Mouse (Mus musculus) brain, embryonic 14.5 days (tissue): ENCODE results near the gene Dock10. TPM values are rescaled to one million over a fixed set of nuclear protein-coding genes. Genes with fewer than 3 reads are reported as not detected.

Source experiments
- DNase-seq: peaks from one replicate; pipeline ENCODE4 v3.0.0-alpha.2; 2011; ENCODE audit warnings: low read depth
- CTCF ChIP-seq: fragments of 200-500 bp; IDR thresholded peaks from 2 replicates; pipeline ENCODE4 v1.5.1; 2012; ENCODE audit warnings: inconsistent platforms, mild to moderate bottlenecking, moderate library complexity, borderline replicate concordance; ENCODE audit not compliant: insufficient read depth, insufficient read length; ENCODE audit errors: extremely low read depth
- POLR2A ChIP-seq: fragments of 200-500 bp; IDR thresholded peaks from 2 replicates; pipeline ENCODE4 v1.6.1; 2012; ENCODE audit warnings: mild to moderate bottlenecking, inconsistent platforms, borderline replicate concordance; ENCODE audit not compliant: poor library complexity, insufficient read depth, insufficient read length, severe bottlenecking; ENCODE audit errors: extremely low read depth
- polyA plus RNA-seq: library from polyadenylated mRNA; depleted of rRNA; stranded (reverse); fragments of >200 nt; gene quantifications from 2 replicates; pipeline ENCODE4 v1.2.3, GENCODE M21; 2012

Gene Dock10
- polyA plus RNA-seq, 1 experiment = 5.7 TPM

DNA sequence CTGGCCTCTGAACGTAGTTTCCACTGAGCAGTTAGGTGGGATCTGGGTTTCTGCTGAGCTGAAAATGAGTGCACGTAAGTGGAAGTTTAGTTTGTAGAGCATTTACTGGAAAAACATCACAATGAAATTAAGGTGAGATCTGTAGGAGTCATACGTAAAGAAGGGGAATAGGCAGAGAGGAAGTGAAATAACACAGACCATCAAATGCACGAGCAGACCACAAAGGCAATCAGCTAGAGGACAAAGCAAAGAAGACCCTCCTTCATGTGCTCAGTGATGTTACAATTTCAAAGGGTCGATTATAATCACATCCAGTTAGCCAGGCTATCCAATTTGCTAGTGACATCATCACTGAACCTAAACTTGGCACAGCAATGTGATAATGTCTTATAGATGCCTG, 87.3 kb downstream of the Dock10 start:
- DNase-seq = no peak
- TF ChIP-seq CTCF = no peak
- no peak for TF ChIP-seq POLR2A

DNA sequence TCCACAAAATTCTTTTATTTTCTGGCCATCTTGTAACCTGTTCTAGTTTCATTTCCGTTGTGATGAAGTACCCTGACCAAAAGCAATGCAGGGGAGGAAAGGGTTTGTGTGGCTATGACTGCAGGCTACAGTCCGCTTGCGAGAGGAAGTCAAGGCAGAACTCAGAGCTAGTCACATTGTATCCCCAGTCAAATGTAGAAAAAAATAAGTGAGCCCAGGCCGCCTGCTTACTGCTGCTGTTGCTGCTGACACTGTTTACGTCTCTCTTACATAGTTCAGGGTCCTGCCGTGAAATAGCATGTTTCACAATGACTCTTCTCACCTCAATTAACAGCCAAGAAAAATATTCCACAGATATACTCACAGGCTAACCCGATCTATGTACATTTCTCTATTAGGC, 87.9 kb downstream of the Dock10 start:
- no peak for DNase-seq
- TF ChIP-seq POLR2A = no peak
- no peak for TF ChIP-seq CTCF

DNA sequence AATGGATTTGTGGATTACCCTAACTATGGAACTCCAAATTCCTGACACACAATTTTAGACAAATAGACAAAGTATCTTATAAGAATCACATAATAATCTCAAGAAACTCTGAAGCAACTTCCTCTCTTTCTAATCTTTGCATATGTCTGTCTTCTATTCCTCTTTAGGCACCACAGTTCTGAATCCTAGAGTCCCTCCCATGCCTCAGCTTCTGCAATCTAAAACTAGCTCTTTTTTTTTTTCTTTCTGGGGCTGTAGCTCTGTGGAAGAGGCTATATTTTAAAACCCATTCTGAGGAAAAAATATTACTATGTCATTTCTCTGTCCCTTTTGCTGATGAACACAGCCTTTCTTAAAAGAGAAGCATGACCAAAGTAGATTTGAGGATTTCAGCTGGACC, 92.6 kb downstream of the Dock10 start:
- no peak for DNase-seq
- TF ChIP-seq CTCF (no peak), POLR2A (no peak)

DNA sequence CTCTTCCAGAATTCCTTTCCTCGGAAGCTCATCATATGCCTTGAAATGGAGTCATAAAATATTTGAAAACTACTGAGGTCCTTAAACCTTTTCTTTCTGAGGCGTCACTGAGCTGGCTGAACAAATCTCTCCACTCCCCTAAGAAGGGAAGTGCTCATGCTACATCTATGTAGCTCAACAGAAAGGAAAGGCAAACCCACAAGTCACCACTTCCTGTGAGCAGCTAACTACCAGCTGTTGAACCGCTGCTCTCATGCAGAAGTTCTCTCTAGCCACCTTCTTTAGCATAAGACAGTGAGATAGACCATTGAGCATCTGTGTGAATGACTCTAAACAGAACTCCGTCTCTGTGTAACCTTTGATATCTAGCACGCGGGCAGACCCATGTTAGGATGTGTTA, 93.2 kb downstream of the Dock10 start:
- no peak for DNase-seq
- no peak for TF ChIP-seq POLR2A
- TF ChIP-seq CTCF = no peak

DNA sequence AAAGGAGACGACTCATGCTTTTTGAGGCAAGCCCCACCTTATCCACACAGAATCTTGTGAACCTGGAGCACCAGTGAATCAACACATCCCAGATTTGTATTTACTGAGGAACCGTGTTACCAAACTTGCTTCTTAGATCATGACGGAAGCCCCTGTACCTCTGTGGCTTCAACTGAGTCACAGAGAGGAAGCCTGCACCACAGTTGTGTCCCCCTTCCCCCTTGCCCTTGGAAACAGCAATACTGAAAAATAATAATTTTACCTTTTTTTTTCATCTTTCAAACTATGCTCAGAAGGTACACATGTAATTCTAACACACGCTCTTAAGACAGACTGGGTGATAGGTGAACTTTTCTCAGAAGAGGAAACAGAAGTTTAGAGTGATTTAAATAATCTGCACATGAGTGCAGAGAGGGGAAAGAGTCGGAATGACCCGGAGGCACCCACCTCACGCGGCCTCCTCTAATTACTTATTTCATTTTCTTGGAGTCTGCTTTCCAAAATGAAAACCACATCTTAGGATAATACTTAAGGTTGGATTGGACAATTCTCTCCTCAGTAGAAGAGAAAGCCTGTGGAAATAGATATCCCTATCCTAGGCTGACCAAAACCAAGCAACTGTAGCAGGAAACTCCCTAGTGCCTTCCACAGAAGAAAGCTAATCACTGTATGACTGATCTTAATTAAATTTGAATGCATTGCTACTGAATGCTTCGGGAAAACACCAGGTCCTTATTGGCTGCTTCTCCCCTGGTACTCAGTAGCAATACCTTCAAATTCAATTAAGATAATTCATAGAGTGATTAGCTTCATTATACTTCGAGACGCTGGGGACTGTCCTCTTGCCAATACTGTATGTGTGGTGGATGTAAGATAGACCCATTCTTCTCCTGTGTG, 96.6 kb downstream of the Dock10 start:
- peak; percentile 32 for DNase-seq
- TF ChIP-seq CTCF (no peak), POLR2A (no peak)

DNA sequence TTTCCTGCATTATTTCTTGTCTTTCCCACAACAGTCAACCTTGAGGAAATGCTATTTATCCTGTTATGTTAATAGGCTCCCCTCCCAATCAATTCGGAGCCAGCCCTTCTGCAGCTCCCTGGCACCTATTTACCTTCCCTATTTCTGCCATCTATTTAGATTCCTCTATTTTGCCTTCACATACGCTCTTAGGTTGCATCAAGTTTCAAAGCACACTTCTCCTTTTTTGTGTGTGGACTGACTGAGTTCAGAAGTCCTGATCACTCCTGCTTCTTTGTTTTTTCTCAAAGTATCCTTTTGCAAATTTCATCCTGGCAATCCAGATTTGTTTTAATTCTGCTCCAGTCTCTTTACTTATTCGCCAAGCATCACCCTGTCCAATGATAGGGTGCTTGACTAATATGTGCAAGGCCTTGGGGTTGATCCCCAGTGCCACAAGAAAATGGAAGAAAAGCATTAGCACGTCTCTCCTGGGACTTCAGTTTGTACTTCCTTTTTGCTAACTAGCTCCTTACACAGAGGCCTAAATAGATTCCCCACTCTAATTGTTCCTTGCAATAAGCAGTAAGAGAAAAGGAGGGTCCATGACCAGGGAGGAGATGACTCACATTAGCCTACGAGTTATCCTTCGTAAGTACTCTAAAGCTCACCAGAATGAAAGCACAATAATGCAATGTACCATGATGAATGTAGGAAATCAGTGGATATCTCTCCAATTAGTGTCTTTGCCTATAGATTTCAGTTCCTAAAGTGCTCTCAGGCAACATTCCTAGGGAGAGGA, 98.7 kb downstream of the Dock10 start:
- no peak for TF ChIP-seq CTCF
- no peak for TF ChIP-seq POLR2A
- DNase-seq = no peak

DNA sequence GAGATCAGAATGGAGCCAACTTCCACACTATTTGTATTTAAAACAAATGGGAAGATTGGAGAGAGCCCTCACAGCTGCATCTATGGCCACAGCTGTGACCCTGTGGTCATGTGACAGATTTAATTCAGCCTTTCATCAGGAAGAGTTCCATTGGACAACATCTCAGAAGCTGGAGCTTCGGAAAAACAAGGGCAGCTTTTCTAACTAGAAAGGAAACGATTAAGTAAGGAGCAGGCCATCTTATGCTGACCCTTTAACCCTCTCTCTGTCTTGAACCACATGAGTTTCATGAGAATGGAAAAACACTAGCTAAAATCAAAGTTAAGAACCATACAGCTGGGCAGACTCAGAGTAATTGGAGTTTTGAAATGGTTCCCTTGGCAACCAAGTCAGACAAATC, 101.9 kb downstream of the Dock10 start:
- TF ChIP-seq POLR2A (no peak), CTCF (no peak)
- DNase-seq = peak; percentile 44

DNA sequence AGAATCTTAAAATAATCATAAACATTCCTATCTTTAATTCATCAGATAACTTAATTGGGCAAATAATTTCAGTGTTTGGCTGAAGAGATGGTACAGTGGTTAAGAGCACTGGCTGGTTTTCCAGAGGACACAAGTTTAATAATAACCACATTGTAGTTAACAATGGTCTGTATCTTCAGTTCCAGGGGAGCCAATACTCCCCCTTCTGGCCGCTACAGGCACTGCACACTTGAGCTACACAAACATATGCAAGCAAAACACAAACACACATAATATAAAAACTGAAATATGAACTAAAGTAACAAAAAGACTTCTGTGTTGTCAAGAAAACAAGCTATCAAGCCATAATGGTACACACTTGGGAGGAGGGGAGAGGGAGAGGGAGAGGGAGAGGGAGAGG, 102.5 kb downstream of the Dock10 start:
- peak; percentile 9; the same call in 1 of the 2 replicates for TF ChIP-seq CTCF
- no peak for TF ChIP-seq POLR2A
- DNase-seq = no peak

DNA sequence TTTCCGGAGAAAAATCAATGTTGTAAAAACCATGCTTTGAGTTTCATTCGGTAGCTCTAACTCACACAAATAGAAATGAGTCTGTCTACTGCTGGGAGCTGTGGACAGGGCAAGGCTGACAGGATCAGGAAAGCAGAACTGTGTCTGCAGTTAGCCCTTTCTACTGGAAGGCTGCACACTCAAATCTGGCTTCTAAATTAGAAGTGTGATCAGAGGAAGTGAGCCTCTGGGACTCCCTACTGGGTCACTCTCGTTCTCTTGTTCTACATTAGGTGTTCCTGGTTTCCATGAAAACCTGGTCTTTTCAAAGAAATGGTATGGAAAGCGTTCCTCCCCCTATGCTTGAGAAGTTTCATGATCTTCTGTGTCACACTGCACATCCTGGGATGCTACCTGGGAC, 103.1 kb downstream of the Dock10 start:
- no peak for DNase-seq
- no peak for TF ChIP-seq POLR2A
- no peak for TF ChIP-seq CTCF

DNA sequence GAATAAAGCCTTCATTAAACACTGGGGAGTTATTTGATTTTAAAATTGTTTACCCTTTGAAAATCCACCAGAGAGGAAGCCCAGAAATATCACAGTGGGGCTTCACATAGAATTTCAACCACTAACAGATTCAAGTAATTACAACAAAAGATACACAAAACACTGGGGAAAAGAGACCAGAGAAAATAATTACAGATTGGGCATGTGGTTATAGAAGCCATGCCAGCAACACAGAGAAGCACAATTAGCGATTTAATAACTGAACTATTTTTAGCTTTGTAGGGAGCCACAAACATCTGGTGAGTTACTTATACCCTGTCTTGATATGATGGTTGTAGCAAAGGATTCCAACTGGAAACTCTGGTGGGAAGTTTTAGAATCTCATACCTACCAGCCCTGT, 104.2 kb downstream of the Dock10 start:
- peak; percentile 60 for DNase-seq
- TF ChIP-seq POLR2A = no peak
- no peak for TF ChIP-seq CTCF

DNA sequence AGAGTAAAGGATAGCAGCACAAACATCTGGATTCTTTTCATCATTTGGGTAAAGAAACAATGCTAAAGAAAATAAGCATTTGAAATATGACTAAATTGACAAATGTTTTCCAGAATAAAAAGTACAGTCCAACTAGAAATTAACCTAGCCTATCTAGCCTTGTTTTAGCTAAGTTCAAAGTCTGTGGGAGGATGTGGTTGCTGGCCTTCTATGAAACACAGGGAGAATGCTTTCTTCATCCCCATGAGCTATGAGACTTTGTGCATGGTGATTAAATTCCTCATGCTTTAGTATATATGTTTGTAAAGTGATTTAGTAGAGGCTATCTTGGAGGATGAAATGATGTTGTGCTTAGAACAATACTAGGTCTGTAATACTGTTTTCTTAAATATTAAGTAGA, 105.5 kb downstream of the Dock10 start:
- DNase-seq = no peak
- TF ChIP-seq POLR2A (no peak), CTCF (no peak)
